Mouse (Mus musculus) hindbrain, postnatal 0 days (tissue): ENCODE data around the gene Itgb1. TPM values are rescaled to one million over a fixed set of nuclear protein-coding genes. Genes with fewer than 3 reads are reported as not detected.

Experiments used
- ATAC-seq: fragments of 200-750 bp; cut with Nextera tagmentation; 2 replicates; pipeline ENCODE4 v1.8.0; 2017; ENCODE audit warnings: mild to moderate bottlenecking, moderate TSS enrichment, moderate library complexity
- DNase-seq: peaks from one replicate; pipeline ENCODE4 v3.0.0-alpha.2; 2015; ENCODE audit warnings: low spot score
- H3K27ac ChIP-seq: fragments of 300-500 bp; sonication (generic); 2 replicates; pipeline ENCODE4 v1.5.1; 2014; ENCODE audit warnings: mild to moderate bottlenecking
- H3K27me3 ChIP-seq: fragments of 300-500 bp; sonication (generic); 2 replicates; pipeline ENCODE4 v1.6.1; 2014; ENCODE audit warnings: low read length, mixed read lengths; ENCODE audit not compliant: insufficient read depth
- H3K36me3 ChIP-seq: fragments of 300-500 bp; sonication (generic); 2 replicates; pipeline ENCODE4 v1.6.1; 2014; ENCODE audit warnings: low read length, mixed read lengths; ENCODE audit not compliant: insufficient read depth
- H3K4me1 ChIP-seq: fragments of 300-500 bp; sonication (generic); 2 replicates; pipeline ENCODE4 v1.6.1; 2014; ENCODE audit warnings: antibody characterized with exemption, low read length, mixed read lengths; ENCODE audit not compliant: insufficient read depth
- H3K4me2 ChIP-seq: fragments of 300-500 bp; sonication (generic); 2 replicates; pipeline ENCODE4 v1.6.1; 2014; ENCODE audit warnings: low read depth, mild to moderate bottlenecking, low read length, moderate library complexity, mixed read lengths
- H3K4me3 ChIP-seq: fragments of 300-500 bp; sonication (generic); 2 replicates; pipeline ENCODE4 v1.5.1; 2014; ENCODE audit warnings: low read length
- H3K9ac ChIP-seq: fragments of 300-500 bp; sonication (generic); replicated peaks from 2 replicates; pipeline ENCODE4 v1.6.1; 2014; ENCODE audit warnings: mild to moderate bottlenecking, low read length, moderate library complexity, mixed read lengths
- H3K9me3 ChIP-seq: fragments of 300-500 bp; sonication (generic); 2 replicates; pipeline ENCODE4 v1.6.1; 2016; ENCODE audit warnings: low read length, mixed read lengths
- CTCF ChIP-seq: IDR thresholded peaks from 2 replicates; pipeline ENCODE4 v1.5.1; 2016; ENCODE audit warnings: antibody characterized with exemption, control low read depth, low read depth
- WGBS: fragments of 180-500 bp; shearing (Covaris S2); extraction: QIAGEN DNeasy Blood & Tissue Kit; methylation state at CpG from one replicate; pipeline ENCODE4 v1.1.7; 2014; 5-methylcytosine and 5-hydroxymethylcytosine counted together
- polyA plus RNA-seq: library from polyadenylated mRNA; unstranded; fragments of >200 nt; fragmentation: Nextera tagmentation; extraction: Ambion mirVana; gene quantifications from 2 replicates; pipeline ENCODE4 v1.2.1, GENCODE M21; 2015
- total RNA-seq: library from RNA; depleted of rRNA; stranded (reverse); fragments of >200 nt; gene quantifications from 2 replicates; pipeline ENCODE4 v1.2.3, GENCODE M21; 2014

Itgb1 gene
- total and polyA plus RNA-seq, 2 experiments from 2014 or later = 59.1 to 70.8 TPM

DNA sequence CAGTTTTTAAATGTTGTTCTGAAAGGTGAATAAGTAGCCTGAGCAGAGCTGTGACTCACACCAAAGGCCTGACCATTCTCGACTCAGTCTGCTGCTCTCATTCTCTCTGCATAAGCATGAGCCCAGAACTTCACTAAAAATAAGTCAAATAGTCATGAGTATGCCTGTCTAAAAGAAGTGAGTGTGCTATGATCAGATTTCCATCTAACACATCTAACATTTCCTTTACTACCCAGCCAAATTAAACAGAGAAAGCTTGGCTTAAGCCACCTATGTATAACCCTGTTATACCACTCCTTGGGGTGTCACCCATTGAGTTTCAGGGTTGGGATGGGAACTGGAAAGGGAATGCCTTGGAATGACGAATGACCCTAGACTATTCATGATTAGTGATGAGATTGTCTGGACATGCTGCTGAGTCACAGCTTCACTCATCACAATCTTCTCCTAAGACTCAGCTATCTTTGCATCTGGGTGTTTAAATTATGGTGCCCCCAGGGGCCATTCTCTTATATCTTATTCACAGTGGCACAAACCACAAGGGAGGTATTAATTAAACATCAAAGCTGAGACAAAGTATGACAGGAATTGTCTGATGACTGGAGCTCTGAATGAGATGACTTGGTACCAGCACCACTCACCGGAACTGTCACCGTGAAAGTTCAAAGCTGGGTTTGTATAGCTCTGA, 18.7 kb upstream of the Itgb1 start:
- Histone ChIP-seq H3K27ac (no peak overlapping the region), H3K9me3 (no peaks in the 10 kb centered on the region), H3K4me2 (no peak overlapping the region), H3K9ac (no peak overlapping the region), H3K4me1 (no peaks in the 10 kb centered on the region), H3K4me3 (no peak overlapping the region), H3K27me3 (no peaks in the 10 kb centered on the region), H3K36me3 (no peaks in the 10 kb centered on the region)
- no peak for TF ChIP-seq CTCF
- ATAC-seq (no peak), DNase-seq (no peak)
- WGBS = 82% methylated on average over 4 of the region's 4 CpGs

GRCm38 (mm10) chr8:128671813-128672212, 13.6 kb upstream of the Itgb1 start:
- Histone ChIP-seq H3K27me3 (no peaks in the 10 kb centered on the region), H3K4me1 (no peaks in the 10 kb centered on the region), H3K4me3 (no peak overlapping the region), H3K27ac (no peak overlapping the region), H3K9me3 (no peaks in the 10 kb centered on the region), H3K9ac (no peak overlapping the region), H3K36me3 (no peaks in the 10 kb centered on the region), H3K4me2 (no peak overlapping the region)
- no peak for ATAC-seq
- WGBS = 98% methylated on average over 1 of the region's 1 CpGs
- DNase-seq = no peak
- no peak for TF ChIP-seq CTCF

- no peaks in the 10 kb centered on the region for H3K27me3 ChIP-seq
- no peak overlapping the region for H3K27ac ChIP-seq
- ATAC-seq (no peak), DNase-seq (no peak)
- WGBS = 86% methylated on average over 2 of the region's 2 CpGs
- no peak overlapping the region for H3K4me2 ChIP-seq
- H3K4me3 ChIP-seq = no peak overlapping the region
- no peak overlapping the region for H3K9ac ChIP-seq
- H3K9me3 ChIP-seq = no peaks in the 10 kb centered on the region
- H3K4me1 ChIP-seq = no peaks in the 10 kb centered on the region
- H3K36me3 ChIP-seq = no peaks in the 10 kb centered on the region
- no peak for TF ChIP-seq CTCF
These were observed 13.0 kb upstream of the Itgb1 start for GRCm38 (mm10) chr8:128672441-128672840.

GRCm38 (mm10) chr8:128672950-128673349, 12.5 kb upstream of the Itgb1 start:
- no peaks in the 10 kb centered on the region for H3K36me3 ChIP-seq
- H3K4me3 ChIP-seq = no peak overlapping the region
- H3K27ac ChIP-seq = no peak overlapping the region
- ATAC-seq (no peak), DNase-seq (no peak)
- H3K9ac ChIP-seq = no peak overlapping the region
- no peak for TF ChIP-seq CTCF
- no peaks in the 10 kb centered on the region for H3K27me3 ChIP-seq
- no peaks in the 10 kb centered on the region for H3K4me1 ChIP-seq
- no peaks in the 10 kb centered on the region for H3K9me3 ChIP-seq
- H3K4me2 ChIP-seq = no peak overlapping the region
- WGBS = 76% methylated on average over 1 of the region's 1 CpGs

DNA sequence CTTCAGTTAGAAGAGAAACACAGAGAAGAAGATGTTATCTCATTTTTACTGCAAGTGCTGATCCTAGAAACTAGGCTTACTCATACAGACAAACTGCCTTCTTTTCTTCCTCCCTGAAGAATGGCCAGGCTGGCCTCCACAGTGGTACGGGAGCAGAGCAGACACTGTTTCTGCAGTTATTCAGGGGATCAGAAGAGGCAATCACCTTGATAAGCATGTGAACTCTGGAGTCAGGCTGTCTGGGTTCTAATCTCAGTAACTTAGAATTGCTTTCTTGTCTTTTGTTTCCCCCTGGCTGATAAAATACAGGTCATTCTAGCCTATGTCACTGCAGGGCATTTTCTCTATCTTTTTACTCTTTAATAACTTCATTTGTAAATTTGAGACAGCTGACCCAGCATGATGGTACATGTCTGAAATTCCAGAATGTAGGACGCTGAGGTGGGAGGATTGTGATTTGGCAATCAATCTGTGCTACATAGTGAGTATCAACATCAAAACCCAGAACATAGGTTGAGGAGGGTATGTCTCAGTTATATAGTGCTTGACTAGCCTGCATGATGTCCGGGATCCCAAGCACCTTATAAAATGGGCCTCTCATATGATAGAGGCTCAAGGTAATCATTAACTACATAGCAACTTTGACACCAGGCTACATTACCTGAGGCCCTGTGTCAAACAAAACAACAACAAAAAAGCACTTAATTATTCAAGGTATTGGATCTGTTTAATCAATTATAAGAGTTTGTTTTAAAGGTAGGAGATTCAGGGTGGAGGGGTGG, 9.4 kb upstream of the Itgb1 start:
- no peaks in the 10 kb centered on the region for H3K9me3 ChIP-seq
- no peak for TF ChIP-seq CTCF
- ATAC-seq = no peak
- H3K27me3 ChIP-seq = no peaks in the 10 kb centered on the region
- 87% methylated on average over 3 of the region's 3 CpGs for WGBS
- H3K4me3 ChIP-seq = no peak overlapping the region
- no peak overlapping the region for H3K9ac ChIP-seq
- no peak overlapping the region for H3K4me2 ChIP-seq
- H3K27ac ChIP-seq = no peak overlapping the region
- H3K36me3 ChIP-seq = no peaks in the 10 kb centered on the region
- no peaks in the 10 kb centered on the region for H3K4me1 ChIP-seq
- DNase-seq = no peak

- Histone ChIP-seq H3K9ac (no peak overlapping the region), H3K27me3 (no peaks in the 10 kb centered on the region), H3K36me3 (no peaks in the 10 kb centered on the region), H3K27ac (no peak overlapping the region), H3K4me2 (no peak overlapping the region), H3K4me3 (no peak overlapping the region), H3K4me1 (no peaks in the 10 kb centered on the region), H3K9me3 (no peaks in the 10 kb centered on the region)
- no peak for TF ChIP-seq CTCF
- 72% methylated on average over 2 of the region's 2 CpGs for WGBS
- no peak for DNase-seq
- no peak for ATAC-seq
These were observed 5.5 kb upstream of the Itgb1 start for GRCm38 (mm10) chr8:128679909-128680308.
